Mouse (Mus musculus) stomach, embryonic 14.5 days (tissue): ENCODE measurements at regions not wholly inside any gene's neighbourhood (a gene's known extent, or its start where the extent isn't known, plus 50 kb on each side); places are given as distances from the start of the nearest gene placed in this dataset.

ENCODE experiments used
- ATAC-seq: fragments of 200-750 bp; cut with Nextera tagmentation; 2 replicates; pipeline ENCODE4 v1.8.0; 2017; ENCODE audit warnings: low read depth, moderate TSS enrichment; ENCODE audit not compliant: insufficient number of reproducible peaks, insufficient read depth, low FRiP score
- H3K27ac ChIP-seq: fragments of 300-500 bp; sonication (generic); 2 replicates; pipeline ENCODE4 v1.5.1; 2014; ENCODE audit warnings: mild to moderate bottlenecking, low read length, moderate library complexity, mixed read lengths
- H3K27me3 ChIP-seq: fragments of 300-500 bp; sonication (generic); 2 replicates; pipeline ENCODE4 v1.6.1; 2014; ENCODE audit warnings: low read length, control low read depth, mixed read lengths; ENCODE audit not compliant: control insufficient read depth, insufficient read depth
- H3K36me3 ChIP-seq: fragments of 300-500 bp; sonication (generic); 2 replicates; pipeline ENCODE4 v1.6.1; 2014; ENCODE audit warnings: mild to moderate bottlenecking, control low read depth, low read length, moderate library complexity, mixed read lengths; ENCODE audit not compliant: control insufficient read depth, insufficient read depth
- H3K4me1 ChIP-seq: fragments of 300-500 bp; sonication (generic); 2 replicates; pipeline ENCODE4 v1.6.1; 2014; ENCODE audit warnings: low read length, control low read depth, mixed read lengths; ENCODE audit not compliant: control insufficient read depth, insufficient read depth
- H3K4me2 ChIP-seq: fragments of 300-500 bp; sonication (generic); replicated peaks from 2 replicates; pipeline ENCODE4 v1.6.1; 2014; ENCODE audit warnings: low read depth, low read length, control low read depth
- H3K4me3 ChIP-seq: fragments of 300-500 bp; sonication (generic); 2 replicates; pipeline ENCODE4 v1.5.1; 2014; ENCODE audit warnings: low read depth, low read length, control low read depth
- H3K9ac ChIP-seq: fragments of 300-500 bp; sonication (generic); replicated peaks from 2 replicates; pipeline ENCODE4 v1.6.1; 2014; ENCODE audit warnings: low read depth, mild to moderate bottlenecking, control low read depth, low read length, moderate library complexity, mixed read lengths
- H3K9me3 ChIP-seq: fragments of 300-500 bp; sonication (generic); 2 replicates; pipeline ENCODE4 v1.6.1; 2016; ENCODE audit warnings: low read depth, low read length, control low read depth; ENCODE audit not compliant: control insufficient read depth
- WGBS: fragments of 180-500 bp; shearing (Covaris S2); extraction: QIAGEN DNeasy Blood & Tissue Kit; methylation state at CpG from one replicate; pipeline ENCODE4 v1.1.7; 2014; 5-methylcytosine and 5-hydroxymethylcytosine counted together

DNA sequence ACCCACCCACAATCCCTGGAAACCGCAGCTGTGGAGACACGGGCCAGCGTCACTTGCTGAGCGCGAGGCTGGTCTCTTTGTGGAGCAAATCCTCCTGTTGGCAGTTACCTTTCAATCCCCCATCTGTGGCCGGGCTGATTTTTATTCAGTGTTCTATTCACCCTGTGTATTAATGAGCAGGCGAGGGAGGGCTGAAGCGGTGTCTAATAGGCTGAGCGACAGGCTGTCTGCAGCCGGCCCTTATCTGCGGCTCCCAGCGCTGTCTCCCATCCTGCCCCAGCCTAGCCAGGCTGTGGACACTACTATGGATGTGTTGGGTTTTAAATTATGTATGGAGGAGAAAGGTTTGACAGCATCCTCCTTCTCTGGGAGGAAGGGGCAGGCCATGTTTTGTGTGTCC lies 138.3 kb upstream of the Gm26897 start:
- no peak for ATAC-seq
- Histone ChIP-seq H3K4me3 (no peak overlapping the region), H3K4me2 (no peak overlapping the region), H3K9me3 (no peaks in the 10 kb centered on the region), H3K27ac (no peak overlapping the region), H3K27me3 (no peaks in the 10 kb centered on the region), H3K36me3 (no peaks in the 10 kb centered on the region), H3K9ac (no peak overlapping the region), H3K4me1 (peaks cover 13% of the 10 kb centered on the region; the same call in 1 of the 2 replicates)
- whole genome bisulfite sequencing, result 51% methylated on average over 12 of the region's 12 CpGs

DNA sequence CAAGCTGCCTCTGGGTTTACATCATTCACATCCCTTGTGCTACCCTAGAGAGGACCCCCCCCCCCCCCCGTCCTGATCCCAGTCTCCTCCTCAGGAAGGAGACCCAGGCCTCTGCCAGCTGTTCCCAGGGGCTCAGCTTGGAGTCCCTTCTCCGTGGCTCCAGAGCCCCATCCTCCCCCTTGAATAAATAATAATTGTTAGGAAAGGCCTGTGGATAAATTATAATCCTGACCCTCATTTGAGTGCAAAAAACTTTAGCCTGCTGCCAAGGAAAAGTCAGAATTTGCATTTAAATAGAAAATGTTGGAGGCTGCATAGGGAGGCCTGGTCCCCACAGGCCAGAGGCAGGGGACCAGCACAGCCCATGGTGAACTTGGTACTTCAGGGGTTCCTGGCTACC lies 136.0 kb upstream of the Gm26897 start:
- no peaks in the 10 kb centered on the region for H3K9me3 ChIP-seq
- H3K27me3 ChIP-seq, result no peaks in the 10 kb centered on the region
- ATAC-seq, result no peak
- no peaks in the 10 kb centered on the region for H3K36me3 ChIP-seq
- H3K4me3 ChIP-seq, result no peak overlapping the region
- H3K27ac ChIP-seq, result peak overlapping the region; percentile 77
- no peak overlapping the region for H3K4me2 ChIP-seq
- WGBS, result 38% methylated on average over 2 of the region's 2 CpGs
- no peak overlapping the region for H3K9ac ChIP-seq
- peaks cover 10% of the 10 kb centered on the region; the same call in 1 of the 2 replicates for H3K4me1 ChIP-seq

DNA sequence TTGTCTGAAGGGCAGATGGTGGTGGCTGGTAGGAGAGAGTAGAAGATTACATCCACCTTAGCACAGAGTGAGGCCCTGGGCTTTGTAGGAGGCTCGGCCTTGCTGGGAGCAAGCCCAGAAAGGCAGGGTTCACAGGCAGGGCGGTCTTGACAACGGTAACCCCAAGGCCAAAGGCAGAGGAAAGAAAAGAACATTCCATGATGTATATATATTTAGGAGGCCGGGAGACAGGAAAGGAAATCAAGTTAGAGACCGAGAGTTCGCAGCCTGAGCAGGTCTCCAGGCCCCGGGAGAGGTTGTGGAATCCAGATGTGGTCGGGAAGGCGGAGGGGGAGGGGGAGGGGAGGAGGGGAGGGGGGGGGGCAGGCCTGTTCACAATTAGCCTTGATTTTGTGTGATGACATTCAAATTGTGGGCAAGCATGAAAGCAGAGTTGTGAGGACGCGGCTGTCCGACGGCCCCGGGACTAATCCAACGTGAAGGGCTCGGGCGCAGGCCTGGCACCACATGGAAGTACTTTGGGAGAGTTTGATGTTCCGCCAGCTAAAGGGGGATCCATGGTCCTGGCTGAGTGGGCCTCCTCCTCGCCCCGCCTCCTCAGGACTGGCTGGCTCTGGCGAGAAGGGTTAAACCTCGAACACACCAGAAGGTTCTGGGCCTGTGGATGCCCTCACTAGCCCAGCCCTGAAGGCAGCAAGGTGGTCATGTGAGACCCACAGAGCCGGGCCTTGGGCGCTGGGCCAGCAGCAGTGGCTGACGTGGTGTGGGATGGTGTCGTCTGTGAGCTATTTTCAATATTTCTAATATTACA lies 131.8 kb upstream of the Gm26897 start:
- WGBS, result 69% methylated on average over 24 of the region's 26 CpGs
- ATAC-seq, result 0 out of 2 replicates have a peak, but pooled peaks have one; percentile 31
- no peak overlapping the region for H3K27ac ChIP-seq
- H3K9me3 ChIP-seq, result no peaks in the 10 kb centered on the region
- no peaks in the 10 kb centered on the region for H3K27me3 ChIP-seq
- no peak overlapping the region for H3K4me2 ChIP-seq
- H3K4me1 ChIP-seq, result peaks cover 10% of the 10 kb centered on the region; the same call in 1 of the 2 replicates
- H3K9ac ChIP-seq, result no peak overlapping the region
- no peak overlapping the region for H3K4me3 ChIP-seq
- H3K36me3 ChIP-seq, result no peaks in the 10 kb centered on the region

DNA sequence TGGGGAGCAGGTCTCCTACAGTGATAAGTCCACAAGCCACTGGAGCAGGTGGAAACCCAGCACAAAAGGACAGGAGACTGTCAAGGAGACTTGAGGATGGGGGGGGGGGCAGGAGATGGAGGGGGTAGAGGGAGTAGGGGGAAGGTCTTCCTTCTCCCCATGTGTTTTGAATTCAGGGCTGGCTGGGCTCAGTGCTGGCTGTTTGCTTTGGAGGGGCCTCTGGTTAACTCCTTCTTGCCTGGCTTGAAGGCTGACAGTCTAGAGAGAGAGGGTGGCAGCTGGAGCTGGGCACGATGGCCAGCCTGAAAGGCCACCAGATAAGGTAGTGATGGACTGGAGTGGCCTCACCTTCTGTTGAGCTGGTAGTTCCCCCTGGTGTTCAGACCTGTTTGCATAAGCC lies 120.0 kb upstream of the Gm26897 start:
- Histone ChIP-seq H3K36me3 (no peaks in the 10 kb centered on the region), H3K27me3 (no peaks in the 10 kb centered on the region), H3K4me1 (0 out of 2 replicates have a peak, but pooled peaks cover 2% of the 10 kb centered on the region), H3K9ac (no peak overlapping the region), H3K4me3 (no peak overlapping the region), H3K9me3 (no peaks in the 10 kb centered on the region), H3K4me2 (no peak overlapping the region), H3K27ac (no peak overlapping the region)
- no peak for ATAC-seq
- WGBS, result 31% methylated on average over 1 of the region's 1 CpGs

DNA sequence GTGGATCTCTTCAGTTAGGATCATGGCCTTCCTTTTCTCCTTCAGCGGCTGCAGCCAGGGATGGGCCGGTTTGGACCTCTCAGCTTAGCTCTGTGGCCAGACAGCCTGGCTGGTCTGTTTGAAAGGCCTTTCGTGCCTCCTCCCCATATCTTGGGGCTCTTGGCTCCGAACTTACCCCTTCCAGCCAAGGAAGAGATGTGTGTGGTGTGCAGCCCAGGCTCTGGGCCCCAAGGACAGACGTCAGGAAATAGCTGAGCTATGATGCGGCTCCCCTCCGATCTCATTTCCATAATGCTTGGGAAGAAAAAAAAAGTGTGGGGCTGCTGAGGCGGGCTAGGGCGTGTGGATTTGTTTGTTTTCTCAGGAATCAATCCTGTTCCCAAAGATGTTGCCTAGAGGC lies 113.8 kb upstream of the Gm26897 start:
- Histone ChIP-seq H3K4me3 (no peak overlapping the region), H3K27ac (peak overlapping the region; percentile 53; the same call in 1 of the 2 replicates), H3K36me3 (no peaks in the 10 kb centered on the region), H3K4me1 (peaks cover 7% of the 10 kb centered on the region; the same call in 1 of the 2 replicates), H3K9ac (no peak overlapping the region), H3K27me3 (no peaks in the 10 kb centered on the region), H3K9me3 (no peaks in the 10 kb centered on the region), H3K4me2 (no peak overlapping the region)
- 35% methylated on average over 9 of the region's 9 CpGs for WGBS
- ATAC-seq, result peak; percentile 57; the same call in 1 of the 2 replicates

DNA sequence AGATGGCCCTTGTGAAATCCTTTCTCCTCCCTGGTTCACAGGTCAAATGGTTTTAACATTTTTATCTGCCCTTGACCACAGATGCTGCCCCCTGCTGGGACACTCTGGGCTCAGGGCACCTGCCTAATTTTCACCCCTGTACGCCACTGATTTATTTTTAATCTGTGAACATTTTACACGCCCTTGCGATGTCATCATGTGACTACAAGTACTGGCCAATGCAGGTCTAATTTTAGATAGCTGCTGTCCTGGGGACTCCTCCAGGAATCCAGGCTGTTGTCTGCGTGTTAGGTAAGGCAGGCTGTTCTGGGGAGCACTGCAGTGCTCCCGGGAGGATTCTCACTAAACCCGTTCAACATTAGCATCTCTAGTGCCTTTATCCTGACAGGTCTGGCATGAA lies 113.1 kb upstream of the Gm26897 start:
- H3K4me3 ChIP-seq, result no peak overlapping the region
- ATAC-seq, result no peak
- no peaks in the 10 kb centered on the region for H3K36me3 ChIP-seq
- no peak overlapping the region for H3K4me2 ChIP-seq
- 70% methylated on average over 6 of the region's 6 CpGs for WGBS
- H3K27ac ChIP-seq, result no peak overlapping the region
- H3K9me3 ChIP-seq, result no peaks in the 10 kb centered on the region
- no peaks in the 10 kb centered on the region for H3K27me3 ChIP-seq
- H3K9ac ChIP-seq, result no peak overlapping the region
- peaks cover 7% of the 10 kb centered on the region; the same call in 1 of the 2 replicates for H3K4me1 ChIP-seq

GRCm38 (mm10) chr5:111622481-111622880 lies 111.2 kb upstream of the Gm26897 start:
- no peaks in the 10 kb centered on the region for H3K9me3 ChIP-seq
- H3K4me1 ChIP-seq, result peaks cover 7% of the 10 kb centered on the region; the same call in 1 of the 2 replicates
- H3K4me3 ChIP-seq, result no peak overlapping the region
- no peak overlapping the region for H3K4me2 ChIP-seq
- ATAC-seq, result no peak
- WGBS, result 68% methylated on average over 5 of the region's 5 CpGs
- no peak overlapping the region for H3K9ac ChIP-seq
- no peaks in the 10 kb centered on the region for H3K36me3 ChIP-seq
- no peak overlapping the region for H3K27ac ChIP-seq
- H3K27me3 ChIP-seq, result no peaks in the 10 kb centered on the region

- Histone ChIP-seq H3K4me1 (peaks cover 5% of the 10 kb centered on the region), H3K27me3 (no peaks in the 10 kb centered on the region), H3K9me3 (no peaks in the 10 kb centered on the region), H3K27ac (no peak overlapping the region), H3K4me3 (no peak overlapping the region), H3K4me2 (no peak overlapping the region), H3K9ac (no peak overlapping the region), H3K36me3 (no peaks in the 10 kb centered on the region)
- ATAC-seq, result no peak
- WGBS, result 33% methylated on average over 6 of the region's 6 CpGs
Measured at GRCm38 (mm10) chr5:111626273-111626798, 107.4 kb upstream of the Gm26897 start.
